Comparison of ENCODE assay signal across 19 mouse cellular contexts in genomic region chr1:33763826-33764225, GRCm38 (mm10). TPM values are rescaled to one million over a fixed set of nuclear protein-coding genes. Genes with fewer than 3 reads are reported as not detected.
A peak's percentile ranks its signal among the peaks of the same experiment; 100 is the strongest.
DNase-seq lines count a peak whose midpoint lies in the region; ATAC-seq and TF ChIP-seq lines count a peak whose summit lies in the region.
"Had no signal": no experiment of that assay in that cellular context is flagged by ENCODE, and none has a peak within 500 bp of the region (broad histone marks: within the 10 kb centered on the region; RNA-seq: fewer than 3 reads in every experiment).

No protein-coding gene starts in this region.

- WGBS in kidney, embryonic 15.5 days = 47% methylated on average over 2 of the region's 2 CpGs
- WGBS in embryonic facial prominence, embryonic 14.5 days = 48% methylated on average over 2 of the region's 2 CpGs

- no peak overlapping the region for H3K4me3 ChIP-seq in gastrocnemius, adult 2 months
- H3K4me3 ChIP-seq in kidney, embryonic 15.5 days (replicated peaks) = no peak overlapping the region
- H3K4me3 ChIP-seq in embryonic facial prominence, embryonic 14.5 days (ENCODE audit: low read depth, low read length) = no peak overlapping the region
- H3K4me3 ChIP-seq: forebrain, embryonic 15.5 days; heart, adult 2 months; heart, embryonic 15.5 days; hindbrain, embryonic 15.5 days had no signal

- peak overlapping the region; percentile 57 for H3K27ac ChIP-seq in gastrocnemius, adult 2 months
- no peak overlapping the region for H3K27ac ChIP-seq in kidney, embryonic 15.5 days
- no peak overlapping the region for H3K27ac ChIP-seq in embryonic facial prominence, embryonic 14.5 days (replicated peaks; ENCODE audit: low read depth, low read length)
- H3K27ac ChIP-seq: forebrain, embryonic 15.5 days; heart, adult 2 months; heart, embryonic 15.5 days; hindbrain, embryonic 15.5 days had no signal

- no peak overlapping the region for H3K9ac ChIP-seq in kidney, embryonic 15.5 days
- H3K9ac ChIP-seq in embryonic facial prominence, embryonic 14.5 days (ENCODE audit: low read depth, low read length) = no peak overlapping the region
- H3K9ac ChIP-seq: forebrain, embryonic 15.5 days; heart, embryonic 15.5 days; hindbrain, embryonic 15.5 days had no signal

- TF ChIP-seq CTCF in gastrocnemius, adult 2 months (IDR thresholded peaks at IDR 0.05) = no peak

- intact Hi-C loops in gastrocnemius, adult 2 months (cut with DNase I) = no loop called here

- no peak overlapping the region for H3K4me2 ChIP-seq in kidney, embryonic 15.5 days
- no peak overlapping the region for H3K4me2 ChIP-seq in embryonic facial prominence, embryonic 14.5 days (ENCODE audit: low read depth, low read length)
- H3K4me2 ChIP-seq: forebrain, embryonic 15.5 days; heart, embryonic 11.5 days; heart, embryonic 15.5 days; hindbrain, embryonic 15.5 days had no signal

- peaks cover 46% of the 10 kb centered on the region for H3K36me3 ChIP-seq in kidney, embryonic 15.5 days
- H3K36me3 ChIP-seq in embryonic facial prominence, embryonic 14.5 days (ENCODE audit: control insufficient read depth, insufficient read depth, low read length) = peaks cover 46% of the 10 kb centered on the region

- DNase-seq in gastrocnemius, adult 2 months = no peak
- no peak for DNase-seq in gastrocnemius, postnatal 4 days (ENCODE audit: low spot score in 2 of 2)
- DNase-seq in kidney, postnatal 10 days = no peak
- DNase-seq in embryo, embryonic 11 days = peak; percentile 52
- DNase-seq in embryonic facial prominence, embryonic 14.5 days (ENCODE audit: low spot score) = peak; percentile 36
- DNase-seq in frontal cortex, postnatal 25 days (ENCODE audit: low spot score in 2 of 2) = no peak
- DNase-seq: adrenal gland, postnatal 10 days; cerebellum, adult 11-12 months; cerebellum, adult 9-10 months; cerebellum, postnatal 25 days; gastrocnemius, postnatal 25 days; heart, adult 2 months; heart, postnatal 14 days had no signal

- H3K4me1 ChIP-seq in kidney, embryonic 15.5 days = 0 out of 2 replicates have a peak, but pooled peaks cover 2% of the 10 kb centered on the region
- H3K4me1 ChIP-seq in embryonic facial prominence, embryonic 14.5 days (ENCODE audit: control insufficient read depth, insufficient read depth, low read length) = no peaks in the 10 kb centered on the region
- H3K4me1 ChIP-seq: forebrain, embryonic 15.5 days; heart, embryonic 15.5 days; hindbrain, embryonic 15.5 days had no signal

- H3K9me3 ChIP-seq in kidney, embryonic 15.5 days (replicated peaks) = no peaks in the 10 kb centered on the region
- H3K9me3 ChIP-seq in embryonic facial prominence, embryonic 14.5 days (ENCODE audit: control insufficient read depth, low read length) = no peaks in the 10 kb centered on the region
- H3K9me3 ChIP-seq: forebrain, embryonic 15.5 days; heart, embryonic 15.5 days; hindbrain, embryonic 15.5 days had no signal

- ATAC-seq in kidney, embryonic 15.5 days (replicated peaks; ENCODE audit: low FRiP score) = peak; percentile 73
- no peak for ATAC-seq in embryonic facial prominence, embryonic 14.5 days (ENCODE audit: low read depth)
- ATAC-seq: forebrain, embryonic 15.5 days; intestine, embryonic 16.5 days had no signal

- H3K27me3 ChIP-seq in kidney, embryonic 15.5 days = no peaks in the 10 kb centered on the region
- no peaks in the 10 kb centered on the region for H3K27me3 ChIP-seq in embryonic facial prominence, embryonic 14.5 days (replicated peaks; ENCODE audit: control insufficient read depth, insufficient read depth, low read length)
- H3K27me3 ChIP-seq: forebrain, embryonic 15.5 days; heart, embryonic 15.5 days; hindbrain, embryonic 15.5 days had no signal

RNA-seq across cellular contexts. Expression of gene Bag2, which starts 6.2 kb away (rescaled TPM):
- total RNA-seq in gastrocnemius, adult 2 months (2021) = 10 to 100 TPM; 13.7 to 21.4 TPM
- 10 to 100 TPM; 40.1 to 51.1 TPM for total RNA-seq in gastrocnemius, postnatal 4 days (2021)
- 84.7 and 87.6 TPM in 2 replicates for polyA plus RNA-seq in kidney, embryonic 15.5 days (2015; fragmentation: Nextera tagmentation; extraction: Ambion mirVana)
- 61.1 and 68.5 TPM in 2 replicates for polyA plus RNA-seq in embryonic facial prominence, embryonic 14.5 days (2014; fragmentation: Nextera tagmentation; extraction: Ambion mirVana)

RNA-seq across cellular contexts. Expression of gene Rab23, which starts 44.1 kb away (rescaled TPM):
- total RNA-seq in gastrocnemius, adult 2 months (2021) = 1 to 10 TPM; 4.1 to 5.9 TPM
- total RNA-seq in gastrocnemius, postnatal 4 days (2021) = 10 to 100 TPM; 18.4 to 19.7 TPM
- 28.0 and 30.2 TPM in 2 replicates for polyA plus RNA-seq in kidney, embryonic 15.5 days (2015; fragmentation: Nextera tagmentation; extraction: Ambion mirVana)
- 21.3 and 24.5 TPM in 2 replicates for polyA plus RNA-seq in embryonic facial prominence, embryonic 14.5 days (2014; fragmentation: Nextera tagmentation; extraction: Ambion mirVana)

RNA-seq across cellular contexts. Expression of gene Zfp451, which starts 50.6 kb away (rescaled TPM):
- 10 to 100 TPM; 10.9 to 12.1 TPM for total RNA-seq in gastrocnemius, adult 2 months (2021)
- total RNA-seq in gastrocnemius, postnatal 4 days (2021) = 10 to 100 TPM; 31.7 to 33.2 TPM
- polyA plus RNA-seq in kidney, embryonic 15.5 days (2015; fragmentation: Nextera tagmentation; extraction: Ambion mirVana) = 25.3 and 26.7 TPM in 2 replicates
- 29.7 and 31.3 TPM in 2 replicates for polyA plus RNA-seq in embryonic facial prominence, embryonic 14.5 days (2014; fragmentation: Nextera tagmentation; extraction: Ambion mirVana)

Comparison
In these comparisons a context has a peak if more than half of its experiments do, and no peak if none do; other contexts are left out.
1. DNase-seq: peak in embryo, embryonic 11 days (single experiment) and embryonic facial prominence, embryonic 14.5 days (single experiment); none in gastrocnemius, adult 2 months (single experiment), gastrocnemius, postnatal 4 days (0 of 2), kidney, postnatal 10 days (single experiment) and frontal cortex, postnatal 25 days (0 of 2).